Comparison of ENCODE assay signal across 21 mouse cellular contexts in the genomic region with DNA sequence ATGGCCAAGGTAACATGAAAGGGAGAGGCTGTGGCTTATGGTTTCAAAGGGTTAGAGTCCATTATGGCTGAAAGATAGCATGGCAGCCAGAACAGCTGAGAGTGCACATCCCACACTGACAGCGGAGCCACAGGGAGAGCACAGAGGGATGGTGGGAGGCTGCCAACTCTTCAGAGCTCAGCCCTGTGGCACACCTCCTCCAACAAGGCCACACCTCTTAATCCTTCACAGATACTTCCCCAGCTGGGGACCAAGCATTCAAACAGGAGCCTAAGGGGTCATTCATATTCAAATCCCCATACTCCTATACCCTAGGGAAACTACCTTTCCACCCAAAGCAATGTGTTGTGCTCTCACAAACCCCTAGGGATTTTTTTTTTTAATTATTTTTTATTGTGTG. TPM values are rescaled to one million over a fixed set of nuclear protein-coding genes. Genes with fewer than 3 reads are reported as not detected.
DNase-seq lines count a peak whose midpoint lies in the region; ATAC-seq and TF ChIP-seq lines count a peak whose summit lies in the region.
"Had no signal": no experiment of that assay in that cellular context is flagged by ENCODE, and none has a peak within 500 bp of the region (broad histone marks: within the 10 kb centered on the region; RNA-seq: fewer than 3 reads in every experiment).

No protein-coding gene starts in this region.

- ATAC-seq in liver, embryonic 12.5 days: peak; percentile 47
- no peak for ATAC-seq in hindbrain, embryonic 14.5 days (ENCODE audit: low FRiP score)
- ATAC-seq: forebrain, embryonic 15.5 days; hindbrain, embryonic 16.5 days; inflammation-experienced regulatory T-cells, adult 6 months had no signal

- H3K27ac ChIP-seq in liver, embryonic 12.5 days: 0 out of 2 replicates have a peak overlapping the region, but pooled peaks have one; percentile 2
- H3K27ac ChIP-seq in hindbrain, embryonic 14.5 days: no peak overlapping the region
- H3K27ac ChIP-seq: embryonic facial prominence, embryonic 15.5 days; forebrain, embryonic 15.5 days had no signal

- TF ChIP-seq CTCF in brain, embryonic 14.5 days (IDR thresholded peaks at IDR 0.05; ENCODE audit: borderline replicate concordance, extremely low read depth, insufficient read depth, insufficient read length): no peak

- no peak overlapping the region for H3K9ac ChIP-seq in liver, embryonic 12.5 days
- no peak overlapping the region for H3K9ac ChIP-seq in hindbrain, embryonic 14.5 days
- H3K9ac ChIP-seq: embryonic facial prominence, embryonic 15.5 days; forebrain, embryonic 15.5 days; heart, embryonic 12.5 days had no signal

- no peak overlapping the region for H3K4me2 ChIP-seq in liver, embryonic 12.5 days
- no peak overlapping the region for H3K4me2 ChIP-seq in hindbrain, embryonic 14.5 days (replicated peaks)
- H3K4me2 ChIP-seq: embryonic facial prominence, embryonic 15.5 days; forebrain, embryonic 15.5 days; heart, embryonic 12.5 days had no signal

- no peaks in the 10 kb centered on the region for H3K27me3 ChIP-seq in liver, embryonic 12.5 days (replicated peaks)
- H3K27me3 ChIP-seq in hindbrain, embryonic 14.5 days (ENCODE audit: control insufficient read depth, insufficient read depth, low read length): no peaks in the 10 kb centered on the region
- H3K27me3 ChIP-seq: CH12.LX; embryonic facial prominence, embryonic 15.5 days; forebrain, embryonic 15.5 days; heart, embryonic 12.5 days had no signal

- H3K4me3 ChIP-seq in liver, embryonic 12.5 days: no peak overlapping the region
- no peak overlapping the region for H3K4me3 ChIP-seq in hindbrain, embryonic 14.5 days (replicated peaks; ENCODE audit: low read length)
- H3K4me3 ChIP-seq: embryonic facial prominence, embryonic 15.5 days; erythroblast, embryonic 14.5 days; forebrain, embryonic 15.5 days; heart, embryonic 12.5 days had no signal

- no peaks in the 10 kb centered on the region for H3K9me3 ChIP-seq in liver, embryonic 12.5 days (replicated peaks)
- no peaks in the 10 kb centered on the region for H3K9me3 ChIP-seq in hindbrain, embryonic 14.5 days (ENCODE audit: control insufficient read depth, low read length)
- H3K9me3 ChIP-seq: embryonic facial prominence, embryonic 15.5 days; forebrain, embryonic 15.5 days; heart, embryonic 12.5 days had no signal

- peak; percentile 30 for DNase-seq in heart, adult 11 months
- no peak for DNase-seq in heart, postnatal 4 days
- no peak for DNase-seq in liver
- peak; percentile 5 for DNase-seq in brain, embryonic 14.5 days (ENCODE audit: low read depth)
- DNase-seq in hindbrain, embryonic 14.5 days (ENCODE audit: low spot score): no peak
- no peak for DNase-seq in ovary, postnatal 14 days (ENCODE audit: low spot score)
- DNase-seq in urinary bladder, postnatal 36 days (ENCODE audit: low spot score in 2 of 2): no peak
- DNase-seq: adrenal gland, adult 2 months; adrenal gland, postnatal 25 days; cerebellum, adult 8-10 months; cerebellum, postnatal 14 days; embryo, embryonic 11 days; gastrocnemius, postnatal 14 days had no signal

- H3K36me3 ChIP-seq in liver, embryonic 12.5 days: peaks cover 70% of the 10 kb centered on the region
- H3K36me3 ChIP-seq in hindbrain, embryonic 14.5 days (replicated peaks; ENCODE audit: control insufficient read depth, insufficient read depth): peaks cover 62% of the 10 kb centered on the region

- 88% methylated on average over 1 of the region's 1 CpGs for WGBS in liver, embryonic 12.5 days (ENCODE audit: insufficient replicate concordance)
- WGBS in hindbrain, embryonic 14.5 days: 57% methylated on average over 1 of the region's 1 CpGs

- H3K4me1 ChIP-seq in liver, embryonic 12.5 days: peaks cover 16% of the 10 kb centered on the region
- H3K4me1 ChIP-seq in hindbrain, embryonic 14.5 days (replicated peaks; ENCODE audit: control insufficient read depth, insufficient read depth, low read length): no peaks in the 10 kb centered on the region
- H3K4me1 ChIP-seq: embryonic facial prominence, embryonic 15.5 days; forebrain, embryonic 15.5 days; heart, embryonic 12.5 days had no signal

- TF ChIP-seq POLR2A in brain, embryonic 14.5 days (IDR thresholded peaks at IDR 0.05; ENCODE audit: borderline replicate concordance, extremely low read depth, insufficient read depth, insufficient read length, poor library complexity, severe bottlenecking): no peak

RNA-seq across cellular contexts. Expression of a gene that starts 23.4 kb away (rescaled TPM):
- total RNA-seq in heart, postnatal 4 days (2021): 10 to 100 TPM; 21.8 to 24.2 TPM
- 11.9 and 12.5 TPM in 2 replicates for polyA plus RNA-seq in liver, embryonic 12.5 days (2016; fragmentation: Nextera tagmentation; extraction: Ambion mirVana)
- 17.0 and 24.1 TPM in 2 replicates for polyA plus RNA-seq in brain, embryonic 14.5 days (2012; rRNA removed)
- 28.3 and 34.6 TPM in 2 replicates for polyA plus RNA-seq in hindbrain, embryonic 14.5 days (2014; fragmentation: Nextera tagmentation; extraction: Ambion mirVana)

Comparison
In these comparisons a context has a peak if more than half of its experiments do, and no peak if none do; other contexts are left out.
1. DNase-seq: peak in heart, adult 11 months (single experiment) and brain, embryonic 14.5 days (single experiment); none in heart, postnatal 4 days (single experiment), liver (single experiment), hindbrain, embryonic 14.5 days (single experiment), ovary, postnatal 14 days (single experiment) and urinary bladder, postnatal 36 days (0 of 2).